Mouse (Mus musculus) thymus, adult 2 months (tissue): ENCODE data around the gene Hdac8.

ENCODE experiments used
- CTCF ChIP-seq: fragments of 200-500 bp; IDR thresholded peaks from 2 replicates; pipeline ENCODE4 v1.5.1; 2012; ENCODE audit warnings: mild to moderate bottlenecking, control low read depth, low read length, moderate library complexity, borderline replicate concordance; ENCODE audit not compliant: control insufficient read depth, poor library complexity, insufficient read depth; ENCODE audit errors: extremely low read depth
- POLR2A ChIP-seq: fragments of 200-500 bp; IDR thresholded peaks from 2 replicates; pipeline ENCODE4 v1.6.1; 2012; ENCODE audit warnings: mild to moderate bottlenecking, low read length, control low read depth, moderate library complexity; ENCODE audit not compliant: control insufficient read depth, poor library complexity, insufficient read depth; ENCODE audit errors: extremely low read depth

- no peak for TF ChIP-seq CTCF
- no peak for TF ChIP-seq POLR2A
Observed at GRCm38 (mm10) chrX:102305806-102306205, 199.4 kb downstream of the Hdac8 start.
